Mouse (Mus musculus) CD4-positive helper T cell, adult 2 months (primary cell): ENCODE measurements around the gene Recql5.
"Not testable (repeated sequence)": the region's sequence is repeated elsewhere in the genome, so short reads cannot be mapped to it uniquely, and the experiment has no call there.

Source experiments
- DNase-seq: peaks from one replicate; pipeline ENCODE4 v3.0.0-alpha.2; 2012; ENCODE audit warnings: low read depth, missing footprints, low spot score

The Recql5 gene

GRCm38 (mm10) chr11:115863895-115864294, 69.4 kb downstream of the Recql5 start:
- DNase-seq: no peak

DNA sequence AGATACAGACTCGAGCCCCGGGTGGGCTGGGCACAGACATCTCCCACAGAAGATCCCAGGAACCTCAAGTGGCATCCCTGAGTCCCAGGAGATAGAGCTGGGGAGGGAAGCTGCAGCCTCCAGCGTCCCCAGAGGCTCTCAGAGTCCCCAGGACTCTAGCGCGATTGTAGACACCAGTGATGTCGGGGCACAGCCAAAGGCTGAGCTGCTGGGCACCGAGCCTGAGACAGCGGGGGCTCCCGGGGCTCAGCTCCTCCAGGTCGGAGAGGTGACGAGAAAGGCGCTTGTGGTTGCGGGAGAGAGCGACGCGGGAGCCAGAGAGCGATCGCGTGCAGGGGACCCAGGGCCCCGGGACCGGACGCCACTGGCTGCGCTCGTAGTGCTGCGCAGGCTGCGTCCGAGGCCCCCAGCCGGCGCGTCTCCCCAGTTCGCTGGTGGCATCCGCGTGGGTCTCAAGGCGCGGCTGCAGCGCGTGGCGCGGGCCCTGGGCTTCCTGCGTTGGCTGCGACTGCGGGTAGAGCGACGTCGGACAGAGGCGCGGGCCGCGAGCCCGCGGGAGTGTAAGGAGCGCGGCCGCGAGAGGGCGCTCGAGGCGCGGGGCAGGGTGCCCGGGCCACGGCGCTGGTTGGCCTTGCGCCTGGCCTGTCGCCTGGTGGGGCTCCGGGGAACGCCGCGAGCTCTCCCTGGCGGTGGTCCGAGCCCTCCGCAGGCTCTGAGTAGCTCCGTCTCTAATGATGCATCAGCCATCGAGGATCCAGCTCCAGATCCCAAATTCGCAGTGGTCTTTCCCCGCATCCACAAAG, 73.9 kb downstream of the Recql5 start:
- peak; percentile 87 for DNase-seq

DNA sequence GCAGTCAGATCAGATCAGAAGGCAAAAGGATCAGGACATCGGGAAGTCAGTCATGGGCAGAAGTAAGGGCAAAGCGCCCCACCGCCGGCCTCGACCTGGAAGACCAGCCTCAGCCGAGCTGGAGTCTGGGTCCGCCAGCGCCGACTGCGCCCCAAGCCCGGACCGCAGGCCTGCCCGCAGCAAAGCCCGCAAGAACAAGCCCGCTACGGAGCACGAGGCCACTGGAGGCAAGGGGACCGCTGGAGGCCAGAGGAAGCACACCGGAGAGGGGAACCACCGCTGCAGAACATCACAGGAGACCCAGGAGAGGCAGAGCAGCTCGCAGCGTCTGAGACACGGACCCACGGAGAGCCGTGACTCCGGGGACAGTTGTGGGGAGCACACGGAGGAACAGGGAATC, 74.9 kb downstream of the Recql5 start, which contains the start of gene Myo15b:
TSS of gene Myo15b (plus strand) at position 53 of the 400 bp plus-strand sequence.
- no peak for DNase-seq

GRCm38 (mm10) chr11:115857936-115858335, 75.3 kb downstream of the Recql5 start:
- no peak for DNase-seq

DNA sequence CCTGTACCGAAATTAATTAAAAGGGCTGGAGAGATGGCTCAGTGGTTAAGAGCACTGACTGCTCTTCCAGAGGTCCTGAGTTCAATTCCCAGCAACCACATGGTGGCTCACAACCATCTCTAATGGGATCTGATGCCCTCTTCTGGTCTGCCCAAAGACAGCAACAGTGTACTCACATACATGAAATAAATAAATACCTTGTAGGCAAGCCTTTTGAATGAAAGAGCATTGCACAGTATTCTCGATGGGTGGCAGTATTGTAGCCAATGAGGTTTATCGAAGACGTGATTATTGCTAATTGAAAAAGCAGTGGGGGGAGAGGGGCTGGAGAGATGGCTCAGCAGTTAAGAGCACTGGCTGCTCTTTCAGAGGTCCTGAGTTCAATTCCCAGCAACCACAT, 76.1 kb downstream of the Recql5 start:
- DNase-seq: not testable (repeated sequence)

GRCm38 (mm10) chr11:115854674-115855073, 78.6 kb downstream of the Recql5 start:
- DNase-seq: no peak

DNA sequence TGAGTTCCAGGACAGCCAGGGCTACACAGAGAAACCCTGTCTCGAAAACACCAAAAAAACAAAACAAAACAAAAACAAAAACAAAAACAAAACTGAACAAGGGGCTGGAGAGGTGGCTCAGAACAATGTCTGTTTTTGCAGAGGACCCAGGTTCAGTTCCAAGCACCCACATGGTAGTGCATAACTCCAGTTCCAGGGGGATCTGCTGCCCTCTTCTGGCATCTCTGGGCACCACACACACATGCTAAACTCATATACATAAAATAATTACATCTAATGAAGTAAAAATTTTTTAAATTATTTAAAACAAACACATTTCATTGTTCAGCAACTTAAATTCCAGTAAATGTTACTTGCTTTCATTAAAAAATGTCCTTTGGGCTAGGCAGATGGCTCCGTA, 87.5 kb downstream of the Recql5 start:
- DNase-seq: no peak

- DNase-seq: no peak
Observed at GRCm38 (mm10) chr11:115844240-115844639, 89.0 kb downstream of the Recql5 start.

GRCm38 (mm10) chr11:115843891-115844239, 89.4 kb downstream of the Recql5 start:
- no peak for DNase-seq

- DNase-seq: no peak
Observed at GRCm38 (mm10) chr11:115843141-115843890, 90.0 kb downstream of the Recql5 start.
